8 mouse cellular contexts compared by ENCODE assay signal in the genomic region with DNA sequence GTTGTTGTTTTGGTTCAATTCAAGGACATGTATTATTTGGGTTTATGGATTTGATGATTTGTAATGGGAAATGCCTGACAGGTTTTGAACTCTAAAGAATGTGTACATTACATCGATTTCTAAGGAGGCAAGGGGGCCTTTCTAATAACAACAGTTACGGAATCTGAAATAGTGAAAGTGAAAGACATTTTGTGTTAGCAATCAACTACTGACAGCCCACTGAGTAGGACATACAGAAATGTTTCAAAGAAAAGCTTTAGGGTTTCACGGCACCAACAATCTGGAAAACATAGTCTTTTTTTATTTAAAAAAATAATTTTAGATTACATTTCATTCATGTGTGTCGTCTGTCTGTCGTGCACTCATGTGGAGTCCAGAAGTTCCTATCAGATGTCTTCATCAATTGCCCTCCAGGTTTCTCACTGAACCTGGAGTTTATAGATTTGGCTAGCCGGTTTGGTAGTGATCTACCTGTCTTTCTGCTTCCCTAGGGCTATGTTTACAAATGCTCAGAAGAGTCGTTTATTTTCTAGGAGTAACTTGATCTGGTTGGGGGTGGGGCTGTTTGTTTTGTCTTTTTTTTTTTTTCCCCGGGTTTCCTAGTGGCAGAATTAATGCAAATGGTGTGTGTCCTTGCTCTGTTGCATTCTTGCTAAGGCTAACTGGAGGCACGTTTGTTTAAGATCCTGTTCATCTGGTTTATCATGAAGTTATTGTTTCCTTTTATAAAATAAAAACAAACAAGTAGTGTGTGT. TPM values are rescaled to one million over a fixed set of nuclear protein-coding genes. Genes with fewer than 3 reads are reported as not detected.
DNase-seq lines count a peak whose midpoint lies in the region; ATAC-seq and TF ChIP-seq lines count a peak whose summit lies in the region.

No protein-coding gene starts in this region.

- H3K27ac ChIP-seq in layer of hippocampus, adult 2 months = peak overlapping the region; percentile 88; the same call in 1 of the 2 replicates
- H3K27ac ChIP-seq in macrophage = peak overlapping the region; percentile 25; the same call in 1 of the 2 replicates

- WGBS in macrophage (ENCODE audit: missing documents) = 4% methylated on average over 9 of the region's 9 CpGs

- DNase-seq in layer of hippocampus, adult 2 months (ENCODE audit: low spot score in 2 of 2) = no peak
- DNase-seq in layer of hippocampus, adult 9-11 months = no peak
- DNase-seq in embryo, embryonic 9.5 days (ENCODE audit: extremely low spot score) = peak; percentile 2
- DNase-seq in induced T-regulatory cell, adult 2 months (ENCODE audit: low read depth) = peak; percentile 74
- DNase-seq in thymus, adult 18-20 months = no peak
- DNase-seq in adrenal gland, postnatal 36 days = no peak

- H3K4me3 ChIP-seq in layer of hippocampus, adult 2 months = peak overlapping the region; percentile 78
- H3K4me3 ChIP-seq in macrophage (ENCODE audit: inconsistent target) = peak overlapping the region; percentile 62

- peaks cover 38% of the 10 kb centered on the region for H3K79me2 ChIP-seq in macrophage (ENCODE audit: inconsistent target)

- ATAC-seq in monocyte, adult 5-6 weeks (replicated peaks; ENCODE audit: insufficient number of reproducible peaks, low FRiP score, low TSS enrichment, poor library complexity, severe bottlenecking) = no peak

- peaks cover 4% of the 10 kb centered on the region; the same call in 1 of the 2 replicates for H3K36me3 ChIP-seq in macrophage (ENCODE audit: inconsistent target)

- no peak for TF ChIP-seq CTCF in layer of hippocampus, adult 2 months (conservative IDR thresholded peaks at IDR 0.05)

RNA-seq across cellular contexts. Expression of gene Acadl, which starts 0.8 kb away (rescaled TPM):
- total RNA-seq in layer of hippocampus, adult 2 months (2021) = 10 to 100 TPM; 31.7 to 33.0 TPM
- total RNA-seq in macrophage (2018; cell fraction: chromatin; rRNA removed) = 10 to 100 TPM; 15.7 to 81.6 (median 35.8) TPM
- 100 to 1,000 TPM in 9 of 26 experiments, 10 to 100 TPM in 17; 65.9 to 115 (median 83.6) TPM for total RNA-seq in macrophage (2018; cell fraction: cytosol; rRNA removed)
- total RNA-seq in macrophage (2018; cell fraction: nucleus; rRNA removed) = 10 to 100 TPM; 23.6 to 58.6 (median 37.3) TPM
- 68.1 to 167 TPM (median 89.3 TPM) in 3 replicates for polyA plus RNA-seq in macrophage (2018)
- 28.7 to 44.7 TPM (median 42.2 TPM) in 3 replicates for total RNA-seq in monocyte, adult 5-6 weeks (2017)
- 100 to 1,000 TPM; 472 to 633 TPM for total RNA-seq in adrenal gland, postnatal 36 days (2021)

RNA-seq across cellular contexts. Expression of gene Kansl1l, which starts 46.6 kb away (rescaled TPM):
- total RNA-seq in layer of hippocampus, adult 2 months (2021) = 10 to 100 TPM; 20.3 TPM
- 100 to 1,000 TPM in 2 of 26 experiments, 10 to 100 TPM in 24; 29.7 to 121 (median 65.0) TPM for total RNA-seq in macrophage (2018; cell fraction: chromatin; rRNA removed)
- 10 to 100 TPM in 12 of 26 experiments, 1 to 10 TPM in 14; 7.8 to 15.5 (median 9.7) TPM for total RNA-seq in macrophage (2018; cell fraction: cytosol; rRNA removed)
- 10 to 100 TPM; 23.8 to 92.7 (median 44.0) TPM for total RNA-seq in macrophage (2018; cell fraction: nucleus; rRNA removed)
- 5.3 to 8.0 TPM (median 7.3 TPM) in 3 replicates for polyA plus RNA-seq in macrophage (2018)
- total RNA-seq in monocyte, adult 5-6 weeks (2017) = 15.6 to 25.1 TPM (median 23.7 TPM) in 3 replicates
- total RNA-seq in adrenal gland, postnatal 36 days (2021) = 10 to 100 TPM; 17.9 to 21.0 TPM

Comparison
In these comparisons a context has a peak if more than half of its experiments do, and no peak if none do; other contexts are left out.
1. DNase-seq: peak in embryo, embryonic 9.5 days (single experiment) and induced T-regulatory cell, adult 2 months (single experiment); none in layer of hippocampus, adult 2 months (0 of 2), layer of hippocampus, adult 9-11 months (single experiment), thymus, adult 18-20 months (0 of 2) and adrenal gland, postnatal 36 days (0 of 2).
2. RNA of gene Acadl, which starts 0.8 kb away (total RNA-seq): 472 to 633 TPM in adrenal gland, postnatal 36 days; 28.7 to 44.7 TPM in monocyte, adult 5-6 weeks and 31.7 to 33.0 TPM in layer of hippocampus, adult 2 months; every median in the first group is over 10 times any median in the second.